Mouse (Mus musculus): ENCODE data around the gene Camta1.

GRCm38 (mm10) chr4:151237501-151237900, 624.2 kb downstream of the Camta1 start:
- no peak for TF ChIP-seq CTCF (IDR thresholded peaks at IDR 0.05; ENCODE audit: low read depth)
- no peak for TF ChIP-seq EP300 (optimal IDR thresholded peaks at IDR 0.05)

Measured in stomach, postnatal 0 days (tissue).